Mouse (Mus musculus): ENCODE data around the gene Slc38a4.

The Slc38a4 gene

GRCm38 (mm10) chr15:97055794-97056193, at the start of gene Slc38a4:
Gene Slc38a4, minus strand, starts transcription at chr15:97055956.
- no peak for DNase-seq (ENCODE audit: low spot score in 2 of 2)

- DNase-seq (ENCODE audit: low spot score in 2 of 2), result no peak
These were observed 49.2 kb upstream of the Slc38a4 start for GRCm38 (mm10) chr15:97104889-97105391.

- DNase-seq (ENCODE audit: low spot score in 2 of 2), result no peak
These were observed 48.3 kb upstream of the Slc38a4 start for GRCm38 (mm10) chr15:97104048-97104447.

- DNase-seq (ENCODE audit: low spot score in 2 of 2), result no peak
These were observed 47.1 kb upstream of the Slc38a4 start for GRCm38 (mm10) chr15:97102811-97103210.

- no peak for DNase-seq (ENCODE audit: low spot score in 2 of 2)
These were observed 46.4 kb upstream of the Slc38a4 start for GRCm38 (mm10) chr15:97102181-97102580.

- DNase-seq (ENCODE audit: low spot score in 2 of 2), result no peak
These were observed 43.3 kb upstream of the Slc38a4 start for GRCm38 (mm10) chr15:97099101-97099500.

GRCm38 (mm10) chr15:97097548-97097947, 41.8 kb upstream of the Slc38a4 start:
- DNase-seq (ENCODE audit: low spot score in 2 of 2), result no peak

GRCm38 (mm10) chr15:97089526-97089925, 33.8 kb upstream of the Slc38a4 start:
- no peak for DNase-seq (ENCODE audit: low spot score in 2 of 2)

GRCm38 (mm10) chr15:97085833-97086232, 30.1 kb upstream of the Slc38a4 start:
- no peak for DNase-seq (ENCODE audit: low spot score in 2 of 2)

- no peak for DNase-seq (ENCODE audit: low spot score in 2 of 2)
These were observed 21.9 kb upstream of the Slc38a4 start for GRCm38 (mm10) chr15:97077665-97078064.

- no peak for DNase-seq (ENCODE audit: low spot score in 2 of 2)
These were observed 20.3 kb upstream of the Slc38a4 start for GRCm38 (mm10) chr15:97076092-97076491.

GRCm38 (mm10) chr15:97075240-97075639, 19.5 kb upstream of the Slc38a4 start:
- no peak for DNase-seq (ENCODE audit: low spot score in 2 of 2)

GRCm38 (mm10) chr15:97072859-97073826, 17.4 kb upstream of the Slc38a4 start:
- DNase-seq (ENCODE audit: low spot score in 2 of 2), result no peak

- DNase-seq (ENCODE audit: low spot score in 2 of 2), result no peak
These were observed 11.8 kb upstream of the Slc38a4 start for GRCm38 (mm10) chr15:97067340-97068136.

- no peak for DNase-seq (ENCODE audit: low spot score in 2 of 2)
These were observed 11.2 kb upstream of the Slc38a4 start for GRCm38 (mm10) chr15:97066937-97067336.

GRCm38 (mm10) chr15:97063211-97063610, 7.5 kb upstream of the Slc38a4 start:
- no peak for DNase-seq (ENCODE audit: low spot score in 2 of 2)

- no peak for DNase-seq (ENCODE audit: low spot score in 2 of 2)
These were observed 5.2 kb upstream of the Slc38a4 start for GRCm38 (mm10) chr15:97060973-97061372.

GRCm38 (mm10) chr15:97060571-97060970, 4.8 kb upstream of the Slc38a4 start:
- no peak for DNase-seq (ENCODE audit: low spot score in 2 of 2)

- no peak for DNase-seq (ENCODE audit: low spot score in 2 of 2)
These were observed 4.3 kb upstream of the Slc38a4 start for GRCm38 (mm10) chr15:97060102-97060501.

- DNase-seq (ENCODE audit: low spot score in 2 of 2), result no peak
These were observed 3.6 kb upstream of the Slc38a4 start for GRCm38 (mm10) chr15:97059071-97060041.
